Mouse (Mus musculus): Measurements from ENCODE around the gene Dvl1. TPM values are rescaled to one million over a fixed set of nuclear protein-coding genes. Genes with fewer than 3 reads are reported as not detected.

Gene Dvl1
- total RNA-seq, 2 experiments from 2014 or later, result 62.3 to 87.0 TPM

DNA sequence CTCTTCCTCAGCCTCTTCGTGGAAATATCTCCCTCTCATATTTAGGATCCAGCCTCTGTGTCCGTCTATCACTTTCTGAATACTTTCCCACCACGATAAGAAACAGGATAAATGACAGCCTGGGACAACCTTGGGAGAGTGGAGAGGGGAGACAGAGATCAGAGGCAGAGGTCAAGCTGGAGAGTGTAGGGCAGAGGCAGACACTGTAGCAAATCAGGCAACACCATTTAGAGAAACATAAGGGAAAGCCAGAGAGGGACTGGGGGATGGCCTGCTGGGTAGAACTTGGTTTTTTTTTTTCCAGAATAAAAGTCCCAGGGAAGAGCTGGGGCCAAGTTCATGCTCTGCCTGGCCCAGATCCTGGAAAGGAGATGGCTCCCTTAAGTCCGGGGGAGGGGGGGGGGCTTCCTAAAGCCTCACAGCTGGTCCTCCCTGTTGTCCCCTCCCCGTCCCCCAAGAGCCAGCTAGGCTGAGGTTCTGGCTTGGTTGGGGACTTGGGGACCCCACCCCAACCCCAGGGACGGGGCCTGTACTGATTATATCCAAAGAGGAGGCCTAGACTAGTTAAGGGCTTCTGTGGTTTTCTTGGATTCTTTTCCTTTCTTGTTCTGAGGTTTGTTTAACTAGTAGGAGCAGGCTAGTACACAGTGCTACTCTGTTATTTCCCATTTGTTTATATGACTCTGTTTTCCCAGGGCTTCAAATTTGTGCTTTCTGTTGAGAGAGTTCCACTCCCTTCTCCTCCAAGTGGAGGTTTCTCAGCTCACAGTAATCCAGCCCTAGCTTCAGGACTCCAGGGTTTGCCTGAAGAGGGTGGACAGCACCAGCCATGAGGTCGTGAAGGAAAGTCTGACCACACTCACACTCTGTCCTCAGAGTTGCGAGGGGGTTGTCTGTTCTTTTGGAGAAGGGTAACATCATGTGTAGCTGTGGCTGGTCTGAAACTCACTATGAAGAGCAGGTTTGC, 8.7 kb upstream of the Dvl1 start:
- peak in 1 of 2 experiments; percentile 20 for DNase-seq (ENCODE audit: low spot score in 2 of 2)

DNA sequence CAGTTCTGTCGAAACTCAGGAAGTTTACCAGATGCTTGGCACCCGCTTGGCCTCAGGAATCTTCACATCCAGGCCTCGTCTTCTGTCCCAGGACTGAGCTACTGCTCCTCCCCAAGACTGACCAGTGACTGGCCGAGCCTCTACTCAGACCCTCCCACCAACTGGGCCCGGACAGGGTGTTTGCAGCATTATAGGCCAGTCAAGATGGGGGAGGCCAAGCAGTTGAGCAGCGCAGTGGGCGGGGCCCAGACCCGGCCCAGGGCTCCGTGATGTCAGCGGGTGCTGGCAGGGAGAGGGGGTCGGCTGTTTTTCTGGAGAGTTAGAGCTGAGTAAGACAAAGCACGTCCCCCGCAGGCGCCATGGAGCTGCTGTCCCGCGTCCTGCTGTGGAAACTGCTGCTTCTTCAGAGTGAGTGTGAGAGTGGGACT, 7.7 kb upstream of the Dvl1 start, which contains the start of gene Mxra8:
Gene Mxra8 (plus strand): TSS at position 198 of the 428 bp plus-strand sequence.
- peak; percentile 59 to 64 for DNase-seq (ENCODE audit: low spot score in 2 of 2)

DNA sequence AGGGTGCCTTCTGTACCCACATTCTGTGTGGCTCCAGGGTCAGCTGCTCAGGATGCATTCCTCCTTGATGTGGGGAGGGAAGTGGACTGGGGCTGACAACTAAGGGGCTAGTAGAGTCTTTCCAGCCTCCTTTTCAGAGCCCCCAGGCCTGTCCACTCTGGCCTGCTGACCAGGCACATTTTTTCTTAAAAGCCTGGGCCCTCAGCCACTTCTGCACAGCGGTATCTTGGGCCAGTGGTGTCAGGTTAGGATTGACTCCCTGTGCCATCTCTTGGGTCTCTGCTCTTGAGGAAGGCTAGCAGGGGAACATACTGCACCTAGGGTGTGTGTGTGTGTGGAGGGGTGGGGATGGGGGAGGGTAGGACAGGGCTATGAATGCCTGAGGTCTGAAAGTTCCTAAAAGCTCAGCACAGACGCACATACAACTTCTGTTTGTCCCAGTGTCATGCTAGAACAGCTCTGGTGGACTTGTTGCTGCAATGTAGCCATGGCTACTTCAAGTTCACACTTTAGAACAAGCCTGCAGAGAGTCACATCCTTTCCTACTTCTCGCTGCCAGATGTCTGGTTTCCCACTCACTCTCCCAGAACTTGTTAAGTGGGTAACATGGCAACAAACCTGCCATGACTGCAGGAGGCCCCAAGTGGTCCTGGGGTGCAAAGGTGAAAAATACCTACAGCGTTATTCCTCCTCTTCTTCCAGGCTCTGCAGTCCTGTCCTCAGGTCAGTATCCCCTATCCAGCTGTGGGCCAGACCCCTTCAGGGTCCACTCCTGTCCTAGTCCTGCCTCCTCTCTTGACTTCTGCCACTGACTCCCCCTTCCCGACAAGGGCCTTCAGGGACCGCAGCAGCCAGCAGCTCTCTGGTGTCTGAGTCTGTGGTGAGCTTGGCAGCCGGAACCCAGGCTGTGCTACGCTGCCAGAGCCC, 6.9 kb upstream of the Dvl1 start:
- no peak for DNase-seq (ENCODE audit: low spot score in 2 of 2)

DNA sequence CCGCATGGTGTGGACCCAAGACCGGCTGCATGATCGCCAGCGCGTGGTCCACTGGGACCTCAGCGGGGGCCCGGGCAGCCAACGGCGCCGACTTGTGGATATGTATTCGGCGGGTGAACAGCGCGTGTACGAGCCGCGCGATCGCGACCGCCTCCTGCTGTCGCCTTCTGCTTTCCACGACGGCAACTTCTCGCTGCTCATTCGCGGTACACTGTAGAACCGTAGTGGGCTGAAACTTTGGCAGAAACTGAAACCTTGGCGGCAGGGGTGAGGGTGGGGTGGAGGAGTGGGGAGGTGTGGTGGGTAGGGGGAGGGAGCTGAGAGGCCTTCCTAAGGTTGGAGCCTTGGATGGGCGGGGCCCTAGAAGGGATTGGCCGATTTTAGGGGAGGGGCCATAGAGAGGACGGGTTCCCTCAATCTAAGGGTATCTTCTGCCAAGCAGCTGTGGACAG, 6.2 kb upstream of the Dvl1 start:
- DNase-seq (ENCODE audit: low spot score in 2 of 2), result peak; percentile 58 to 62

DNA sequence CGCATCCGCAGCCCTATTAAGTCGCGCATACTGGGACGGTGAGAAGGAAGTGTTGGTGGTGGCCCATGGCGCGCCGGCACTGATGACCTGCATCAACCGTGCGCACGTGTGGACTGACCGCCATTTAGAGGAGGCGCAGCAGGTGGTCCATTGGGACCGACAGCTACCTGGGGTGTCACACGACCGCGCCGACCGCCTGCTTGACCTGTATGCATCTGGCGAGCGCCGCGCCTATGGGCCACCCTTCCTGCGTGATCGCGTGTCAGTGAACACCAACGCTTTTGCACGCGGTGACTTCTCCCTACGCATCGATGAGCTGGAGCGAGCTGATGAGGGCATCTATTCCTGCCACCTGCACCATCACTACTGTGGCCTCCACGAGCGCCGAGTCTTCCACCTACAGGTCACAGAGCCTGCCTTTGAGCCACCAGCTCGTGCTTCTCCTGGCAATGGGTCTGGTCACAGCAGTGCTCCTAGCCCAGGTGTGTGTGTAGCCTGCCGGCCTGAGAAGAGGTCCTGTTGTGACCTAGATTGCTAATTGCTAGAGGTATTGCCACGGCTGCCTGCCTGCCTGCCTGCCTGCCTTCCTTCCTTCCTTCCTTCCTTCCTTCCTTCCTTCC, 5.4 kb upstream of the Dvl1 start:
- DNase-seq (ENCODE audit: low spot score in 2 of 2), result peak in 1 of 2 experiments; percentile 28

DNA sequence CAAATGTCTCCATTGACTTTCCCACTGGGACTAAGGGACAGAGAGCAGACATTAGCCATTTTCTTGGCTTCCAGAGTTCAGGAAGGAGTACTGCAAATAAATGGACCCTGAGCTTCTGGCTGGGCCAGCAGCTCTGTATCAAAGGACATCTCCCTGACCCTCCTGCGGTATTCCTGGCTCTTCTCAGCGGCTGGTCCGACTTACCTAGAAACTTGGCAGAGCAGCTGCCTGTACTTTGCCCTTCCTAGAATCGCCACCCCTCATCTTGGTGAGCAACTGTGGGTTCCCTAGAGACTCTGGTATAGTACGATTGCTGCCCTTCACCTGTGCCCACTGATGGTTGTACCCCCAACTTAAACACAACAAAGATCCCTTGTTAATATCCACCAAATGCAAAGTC, 4.0 kb upstream of the Dvl1 start:
- DNase-seq (ENCODE audit: low spot score in 2 of 2), result peak in 1 of 2 experiments; percentile 15

DNA sequence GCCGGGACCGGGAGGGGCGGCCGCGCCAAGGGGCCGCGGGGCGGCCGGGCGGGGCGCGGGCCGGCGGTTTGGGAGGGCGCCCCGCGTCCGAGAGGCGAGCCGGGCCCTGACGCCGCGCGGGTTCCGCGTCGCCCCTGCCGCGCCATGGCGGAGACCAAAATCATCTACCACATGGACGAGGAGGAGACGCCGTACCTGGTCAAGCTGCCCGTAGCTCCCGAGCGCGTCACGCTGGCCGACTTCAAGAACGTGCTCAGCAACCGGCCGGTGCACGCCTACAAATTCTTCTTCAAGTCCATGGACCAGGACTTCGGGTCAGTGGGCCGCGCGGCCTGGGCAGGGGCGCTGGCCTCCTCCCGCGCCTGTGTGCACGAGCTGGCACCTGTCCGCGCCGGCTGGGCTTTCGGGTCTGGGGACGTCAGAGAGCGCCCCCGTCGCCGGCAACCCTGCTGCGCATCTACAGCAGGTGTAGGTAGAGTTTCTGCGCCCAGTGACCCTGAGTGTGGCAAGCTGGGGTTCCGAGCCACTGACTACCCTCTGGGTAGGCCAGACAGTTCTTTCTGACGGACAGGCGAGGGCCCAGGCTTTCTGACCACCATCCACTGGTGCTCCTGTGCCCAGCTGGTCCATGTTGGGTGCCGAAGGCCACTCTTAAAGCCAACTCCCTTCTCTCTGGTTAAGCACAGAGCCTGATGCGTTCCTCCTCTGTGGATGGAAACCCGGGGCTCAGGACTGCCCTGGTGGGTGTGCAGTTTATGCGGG, 570 bp downstream of the Dvl1 start:
- peak in 1 of 2 experiments; percentile 46 for DNase-seq (ENCODE audit: low spot score in 2 of 2)

DNA sequence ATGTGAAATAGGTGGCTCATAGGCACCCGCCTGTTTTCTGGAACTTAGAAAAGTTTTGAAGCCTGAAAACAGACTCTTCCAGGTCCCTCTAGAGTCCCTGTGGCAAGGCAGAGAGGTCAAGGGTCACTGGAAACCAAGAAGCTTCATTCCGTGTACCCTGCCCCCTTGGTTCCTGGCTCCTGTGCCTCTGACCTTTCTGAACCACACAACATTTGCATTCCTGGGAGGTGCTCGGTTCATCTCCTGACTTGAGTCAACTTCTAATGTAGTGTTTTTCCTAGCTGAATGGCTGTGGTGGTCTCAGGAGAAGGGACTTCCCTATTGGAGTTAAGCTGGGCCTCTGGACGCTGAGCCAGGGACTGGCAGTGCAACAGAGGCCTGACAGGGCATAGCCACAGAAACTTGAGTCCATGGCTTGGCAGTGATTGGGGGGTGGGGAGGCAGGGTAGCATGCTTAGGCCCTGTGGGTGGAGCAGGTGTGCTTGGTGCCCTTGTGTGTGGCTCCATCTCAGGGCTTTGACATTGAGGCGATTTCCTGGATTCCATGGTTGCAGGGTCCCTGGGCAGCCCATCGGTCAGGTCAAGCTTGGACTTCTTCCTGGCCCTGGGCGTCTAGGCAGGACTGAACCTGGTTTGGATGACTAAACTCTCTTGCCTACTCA, 1.4 kb downstream of the Dvl1 start:
- no peak for DNase-seq (ENCODE audit: low spot score in 2 of 2)

DNA sequence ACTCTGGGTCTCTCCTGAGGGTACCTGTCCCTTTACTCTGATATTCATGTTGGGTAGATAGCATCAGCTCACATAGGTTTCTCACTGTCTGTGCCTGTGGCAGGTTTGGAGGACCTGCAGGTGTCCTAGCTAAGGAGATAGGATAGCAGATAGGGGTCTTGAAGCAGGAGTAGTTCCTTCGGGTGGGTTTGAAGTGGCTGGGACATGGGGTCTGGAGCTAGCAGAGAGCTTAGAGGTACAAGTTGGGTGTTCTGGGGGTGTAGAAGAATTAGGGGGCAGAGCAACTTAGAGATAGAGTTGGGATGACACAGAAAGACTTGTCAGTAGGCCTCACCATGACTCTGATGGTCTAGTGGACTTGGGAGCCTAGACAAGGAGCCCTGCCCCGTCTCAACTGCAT, 2.2 kb downstream of the Dvl1 start:
- DNase-seq (ENCODE audit: low spot score in 2 of 2), result no peak

DNA sequence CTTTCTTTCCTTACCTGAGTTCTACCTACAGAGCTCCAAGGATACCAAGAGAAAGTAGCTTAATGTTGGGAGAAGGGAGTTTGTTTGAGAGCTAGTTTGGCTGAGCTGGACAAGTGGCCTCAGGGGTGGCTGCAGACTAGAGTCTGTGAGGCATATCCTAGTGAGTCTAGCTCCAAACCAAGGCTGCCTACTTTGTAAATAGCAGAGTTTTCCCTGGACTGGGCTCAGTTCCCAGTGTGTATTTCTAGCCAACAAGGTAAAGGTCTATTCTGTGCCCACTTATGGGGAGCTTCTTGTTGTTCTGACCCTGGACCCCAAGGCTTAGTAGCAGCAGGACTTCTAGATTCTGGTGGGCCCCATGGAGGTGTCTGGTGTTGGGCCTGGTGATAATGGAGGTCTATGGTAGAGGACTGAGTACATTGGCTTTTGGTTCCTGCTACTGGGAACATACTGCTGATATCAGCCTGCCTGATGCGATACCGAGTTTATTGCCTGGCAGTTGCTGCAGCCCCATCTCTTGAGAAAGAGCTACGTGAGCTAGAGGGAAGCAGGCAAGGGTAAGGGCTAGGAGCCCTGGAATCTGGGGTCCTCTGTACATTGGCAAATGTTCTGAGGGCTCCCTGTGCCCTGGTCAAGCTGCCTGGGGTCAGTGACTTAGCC, 2.7 kb downstream of the Dvl1 start:
- no peak for DNase-seq (ENCODE audit: low spot score in 2 of 2)

DNA sequence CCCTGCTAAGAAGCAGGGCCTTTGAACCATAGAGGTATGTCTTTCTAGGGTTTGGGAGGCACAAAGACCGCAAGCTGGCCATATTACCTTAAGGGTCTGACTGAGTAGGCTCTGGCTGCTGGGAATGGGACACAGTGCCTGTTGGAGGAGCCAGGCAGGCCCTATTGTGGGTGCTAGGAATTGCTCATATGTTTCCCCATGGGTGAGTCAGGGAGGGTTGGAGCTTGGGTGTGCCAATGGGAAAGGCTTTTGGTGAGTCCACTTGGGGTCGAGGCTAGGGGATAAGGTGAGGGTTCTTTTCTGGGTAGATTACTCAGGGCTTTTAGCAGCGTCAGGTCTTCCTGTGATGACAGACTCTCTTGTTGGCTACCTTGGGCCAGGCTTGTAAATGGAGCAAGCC, 4.2 kb downstream of the Dvl1 start:
- no peak for DNase-seq (ENCODE audit: low spot score in 2 of 2)

DNA sequence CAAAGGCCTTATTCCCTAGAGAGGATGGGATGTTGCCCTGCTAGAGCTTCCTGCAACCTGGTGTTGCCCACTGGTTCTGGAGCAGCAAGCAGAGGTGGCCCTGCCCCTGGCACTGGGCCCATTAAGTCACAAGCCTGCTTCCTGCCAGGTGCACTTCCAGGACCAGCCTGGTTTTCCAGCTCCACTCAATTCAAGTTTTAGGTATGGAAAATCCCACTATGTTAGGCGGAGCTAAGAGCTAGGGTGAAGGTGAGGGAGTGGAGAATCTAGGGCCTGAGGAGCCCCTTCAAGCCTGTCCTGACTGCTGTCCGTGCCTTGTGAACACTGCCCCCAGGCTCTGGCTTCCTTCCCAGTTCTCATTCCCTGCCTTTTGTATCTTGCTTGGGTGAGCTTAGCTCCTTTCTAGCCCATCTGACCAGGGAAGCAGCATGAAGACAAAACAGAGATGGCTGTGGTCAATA, 4.8 kb downstream of the Dvl1 start:
- DNase-seq (ENCODE audit: low spot score in 2 of 2), result no peak

DNA sequence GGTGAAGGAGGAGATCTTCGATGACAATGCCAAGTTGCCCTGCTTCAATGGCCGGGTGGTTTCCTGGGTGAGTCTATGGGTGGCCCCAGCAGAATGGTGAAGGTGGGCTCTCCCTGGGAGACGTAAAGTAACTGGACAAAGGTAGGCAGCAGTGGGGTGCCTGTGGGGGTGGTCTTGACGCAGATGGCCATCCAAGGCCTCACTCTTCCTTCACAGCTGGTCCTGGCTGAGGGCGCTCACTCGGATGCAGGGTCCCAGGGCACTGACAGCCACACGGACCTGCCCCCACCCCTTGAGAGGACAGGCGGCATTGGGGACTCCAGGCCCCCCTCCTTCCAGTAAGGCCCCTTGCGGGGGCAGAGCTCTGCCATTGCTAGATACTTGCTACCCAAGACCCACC, 6.2 kb downstream of the Dvl1 start:
- no peak for DNase-seq (ENCODE audit: low spot score in 2 of 2)

DNA sequence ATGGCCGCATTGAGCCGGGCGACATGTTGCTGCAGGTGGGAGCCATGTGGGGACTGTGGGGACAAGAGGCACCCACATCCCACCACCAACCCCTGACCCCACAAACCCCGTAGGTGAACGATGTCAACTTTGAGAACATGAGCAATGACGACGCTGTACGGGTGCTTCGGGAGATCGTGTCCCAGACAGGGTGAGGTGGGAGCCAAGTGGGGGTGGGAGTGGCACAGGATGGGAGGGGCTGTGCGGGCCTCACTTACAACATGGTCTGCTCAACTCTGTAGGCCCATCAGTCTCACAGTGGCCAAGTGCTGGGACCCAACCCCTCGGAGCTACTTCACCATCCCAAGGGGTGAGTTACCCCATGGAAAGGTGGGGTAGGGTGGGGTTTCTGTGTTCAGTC, 7.8 kb downstream of the Dvl1 start:
- DNase-seq (ENCODE audit: low spot score in 2 of 2), result no peak

DNA sequence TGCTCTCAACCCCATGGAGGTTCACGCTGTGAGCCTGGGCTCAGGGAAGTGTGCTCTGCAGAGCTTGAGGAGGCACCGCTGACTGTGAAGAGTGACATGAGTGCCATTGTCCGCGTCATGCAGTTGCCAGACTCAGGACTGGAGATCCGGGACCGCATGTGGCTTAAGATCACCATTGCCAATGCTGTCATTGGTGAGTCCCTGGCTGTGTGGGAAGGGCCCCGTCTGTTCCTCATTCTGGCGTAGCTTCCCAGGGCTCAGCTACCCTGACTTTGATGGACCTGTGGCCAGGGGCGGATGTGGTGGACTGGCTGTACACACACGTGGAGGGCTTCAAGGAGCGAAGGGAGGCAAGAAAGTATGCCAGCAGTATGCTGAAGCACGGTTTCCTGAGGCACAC, 8.9 kb downstream of the Dvl1 start:
- no peak for DNase-seq (ENCODE audit: low spot score in 2 of 2)

DNA sequence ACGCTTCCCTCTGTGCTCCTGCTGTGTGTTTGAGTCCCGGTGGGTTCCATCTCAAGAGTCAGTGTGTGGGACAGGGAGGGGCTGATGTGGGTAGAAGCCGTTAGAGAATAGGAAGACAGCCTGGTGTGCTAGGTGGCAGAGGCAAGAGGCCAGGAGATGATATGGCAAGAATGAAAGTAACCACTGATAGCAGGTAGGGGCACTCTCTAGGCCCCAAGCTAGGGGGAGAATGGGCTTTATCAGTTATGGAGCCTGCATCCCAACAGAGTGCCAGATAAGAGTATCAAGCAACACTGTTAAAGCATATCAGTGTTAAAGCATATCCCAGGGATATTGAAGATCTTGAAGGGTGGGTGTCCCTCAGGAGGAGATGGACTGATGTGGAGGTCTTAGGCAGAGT, 9.7 kb downstream of the Dvl1 start:
- DNase-seq (ENCODE audit: low spot score in 2 of 2), result no peak

DNA sequence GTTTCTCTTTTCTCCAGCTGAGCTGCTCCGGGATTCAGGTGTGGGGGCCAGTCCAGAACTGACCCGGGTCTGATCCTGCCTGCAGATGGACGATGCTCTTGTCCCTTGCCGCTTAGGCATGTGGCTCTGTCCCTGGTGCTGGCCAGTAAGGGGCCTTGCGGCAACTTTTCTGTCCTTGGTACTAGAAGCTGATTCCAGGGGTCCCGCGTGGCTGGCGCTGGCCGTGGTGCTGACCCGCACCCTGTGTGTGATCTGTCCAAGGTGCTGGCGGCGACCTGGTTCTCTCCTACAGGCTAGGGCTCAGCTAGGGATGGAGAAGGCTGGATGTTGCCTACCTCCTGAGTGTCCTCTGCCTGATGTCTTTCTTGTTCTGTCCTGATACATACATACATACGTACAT, 12.1 kb downstream of the Dvl1 start:
- peak in 1 of 2 experiments; percentile 36 for DNase-seq (ENCODE audit: low spot score in 2 of 2)

DNA sequence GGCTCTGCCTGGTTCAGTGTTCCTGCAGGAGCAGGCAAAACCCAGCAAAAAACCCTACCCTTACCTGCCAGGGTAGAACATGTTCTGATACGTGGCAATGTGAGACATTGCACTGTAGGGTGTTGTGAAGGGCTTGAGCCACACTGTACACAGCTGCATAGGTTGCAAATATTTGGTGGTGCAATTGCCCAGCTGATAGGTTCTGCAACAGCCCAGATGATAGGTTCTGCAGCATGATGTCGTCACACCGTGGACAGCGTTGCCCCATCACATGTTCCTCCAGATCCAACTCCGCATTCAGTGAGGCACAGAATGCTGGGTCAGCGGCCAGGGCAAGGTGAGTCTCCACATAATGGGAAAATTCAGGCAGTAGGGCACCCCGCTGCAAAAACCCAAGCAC, 14.6 kb downstream of the Dvl1 start:
- DNase-seq (ENCODE audit: low spot score in 2 of 2), result no peak

DNA sequence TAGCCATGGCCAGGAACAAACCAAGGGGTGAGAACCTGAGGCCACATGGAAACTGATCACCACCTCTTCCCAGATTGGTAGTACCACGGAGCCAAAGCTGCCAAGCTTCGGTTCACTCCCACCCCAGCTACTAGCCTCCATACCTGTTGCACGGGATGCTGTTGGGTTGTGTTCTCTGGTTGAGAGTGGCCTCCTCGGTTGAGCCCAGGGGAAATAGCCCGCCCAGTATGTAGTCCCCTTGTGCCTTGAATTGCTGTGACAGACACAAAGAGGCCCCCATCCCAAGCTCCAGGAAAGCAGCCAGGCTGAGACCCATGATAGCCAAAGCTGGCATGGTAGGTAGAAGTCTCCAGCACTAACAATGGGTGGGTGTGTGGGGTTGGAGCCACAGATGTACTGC, 15.8 kb downstream of the Dvl1 start, which contains the start of gene Tas1r3:
Gene Tas1r3 (minus strand): TSS at position 362 of the 400 bp plus-strand sequence.
- DNase-seq (ENCODE audit: low spot score in 2 of 2), result no peak

All from adrenal gland, adult 18-20 months (tissue).